Comparison of ENCODE assay signal across 13 mouse cellular contexts in the genomic region with DNA sequence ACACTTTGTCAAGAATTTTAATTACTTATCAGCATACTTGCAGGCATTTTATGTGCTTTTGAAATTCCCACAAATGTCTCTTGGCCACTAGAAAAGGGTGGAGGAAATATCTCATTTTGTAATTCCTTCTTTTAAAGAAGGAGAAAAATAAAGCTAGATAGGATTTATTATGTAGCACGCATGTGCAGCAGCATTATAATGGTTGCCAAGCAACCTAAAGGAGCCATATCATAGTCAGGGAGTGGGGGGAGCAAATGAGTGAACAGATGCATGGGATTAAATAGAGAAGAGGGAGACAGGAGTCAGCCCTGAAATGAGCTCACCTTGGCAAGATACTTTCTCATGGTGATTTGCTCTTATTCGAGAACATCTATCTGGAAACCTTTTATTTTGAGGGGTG.
A peak's percentile ranks its signal among the peaks of the same experiment; 100 is the strongest.
DNase-seq lines count a peak whose midpoint lies in the region; ATAC-seq and TF ChIP-seq lines count a peak whose summit lies in the region.
"Had no signal": no experiment of that assay in that cellular context is flagged by ENCODE, and none has a peak within 500 bp of the region (broad histone marks: within the 10 kb centered on the region; RNA-seq: fewer than 3 reads in every experiment).

No protein-coding gene starts in this region.

- peak; percentile 3 for DNase-seq in brain, adult 2 months (ENCODE audit: low read depth, low spot score)
- peak; percentile 3 for DNase-seq in embryonic facial prominence, embryonic 14.5 days (ENCODE audit: low spot score)
- DNase-seq in hindbrain, embryonic 14.5 days (ENCODE audit: low spot score) = peak; percentile 49
- no peak for DNase-seq in thymus, adult 2 months
- DNase-seq in testis, postnatal 10 days (ENCODE audit: low spot score) = no peak
- DNase-seq in urinary bladder, postnatal 10 days (ENCODE audit: low spot score) = no peak
- DNase-seq: adrenal gland, postnatal 36 days; cerebellum, adult 18-20 months; lung, postnatal 14 days had no signal

- H3K36me3 ChIP-seq in embryonic facial prominence, embryonic 14.5 days (ENCODE audit: control insufficient read depth, insufficient read depth, low read length) = no peaks in the 10 kb centered on the region
- no peaks in the 10 kb centered on the region for H3K36me3 ChIP-seq in hindbrain, embryonic 14.5 days (replicated peaks; ENCODE audit: control insufficient read depth, insufficient read depth)
- no peaks in the 10 kb centered on the region for H3K36me3 ChIP-seq in midbrain, embryonic 16.5 days (ENCODE audit: control insufficient read depth, insufficient read depth, low read length)
- no peaks in the 10 kb centered on the region for H3K36me3 ChIP-seq in thymus, adult 2 months (ENCODE audit: control insufficient read depth, insufficient read depth, low read length)
- H3K36me3 ChIP-seq: G1E; heart, embryonic 15.5 days had no signal

- H3K9me3 ChIP-seq in embryonic facial prominence, embryonic 14.5 days (ENCODE audit: control insufficient read depth, low read length) = no peaks in the 10 kb centered on the region
- H3K9me3 ChIP-seq in hindbrain, embryonic 14.5 days (ENCODE audit: control insufficient read depth, low read length) = no peaks in the 10 kb centered on the region
- H3K9me3 ChIP-seq in midbrain, embryonic 16.5 days (replicated peaks; ENCODE audit: control insufficient read depth, low read length, poor library complexity, severe bottlenecking) = no peaks in the 10 kb centered on the region
- H3K9me3 ChIP-seq: G1E; heart, embryonic 15.5 days had no signal

- no peaks in the 10 kb centered on the region for H3K27me3 ChIP-seq in embryonic facial prominence, embryonic 14.5 days (replicated peaks; ENCODE audit: control insufficient read depth, insufficient read depth, low read length)
- H3K27me3 ChIP-seq in hindbrain, embryonic 14.5 days (ENCODE audit: control insufficient read depth, insufficient read depth, low read length) = no peaks in the 10 kb centered on the region
- no peaks in the 10 kb centered on the region for H3K27me3 ChIP-seq in midbrain, embryonic 16.5 days (ENCODE audit: control insufficient read depth, insufficient read depth, low read depth, low read length)
- no peaks in the 10 kb centered on the region for H3K27me3 ChIP-seq in thymus, adult 2 months (ENCODE audit: control insufficient read depth, insufficient read depth, low read length)
- H3K27me3 ChIP-seq: heart, embryonic 15.5 days had no signal

- H3K4me1 ChIP-seq in embryonic facial prominence, embryonic 14.5 days (ENCODE audit: control insufficient read depth, insufficient read depth, low read length) = no peaks in the 10 kb centered on the region
- H3K4me1 ChIP-seq in hindbrain, embryonic 14.5 days (replicated peaks; ENCODE audit: control insufficient read depth, insufficient read depth, low read length) = peaks cover 26% of the 10 kb centered on the region
- H3K4me1 ChIP-seq in midbrain, embryonic 16.5 days (ENCODE audit: control insufficient read depth, insufficient read depth, low read length) = peaks cover 13% of the 10 kb centered on the region
- no peaks in the 10 kb centered on the region for H3K4me1 ChIP-seq in thymus, adult 2 months (replicated peaks; ENCODE audit: control insufficient read depth, insufficient read depth, low read length)
- H3K4me1 ChIP-seq: heart, embryonic 15.5 days had no signal

- ATAC-seq in embryonic facial prominence, embryonic 14.5 days (ENCODE audit: low read depth) = no peak
- peak; percentile 79; the same call in 1 of the 2 replicates for ATAC-seq in hindbrain, embryonic 14.5 days (ENCODE audit: low FRiP score)
- peak; percentile 93 for ATAC-seq in midbrain, embryonic 16.5 days
- ATAC-seq: intestine, postnatal 0 days had no signal

- H3K27ac ChIP-seq in embryonic facial prominence, embryonic 14.5 days (replicated peaks; ENCODE audit: low read depth, low read length) = no peak overlapping the region
- H3K27ac ChIP-seq in hindbrain, embryonic 14.5 days = no peak overlapping the region
- no peak overlapping the region for H3K27ac ChIP-seq in midbrain, embryonic 16.5 days (ENCODE audit: low read length)
- no peak overlapping the region for H3K27ac ChIP-seq in thymus, adult 2 months (ENCODE audit: control insufficient read depth, insufficient read depth, low read length)
- H3K27ac ChIP-seq: heart, embryonic 15.5 days had no signal

- no peak overlapping the region for H3K4me3 ChIP-seq in embryonic facial prominence, embryonic 14.5 days (ENCODE audit: low read depth, low read length)
- H3K4me3 ChIP-seq in hindbrain, embryonic 14.5 days (replicated peaks; ENCODE audit: low read length) = no peak overlapping the region
- H3K4me3 ChIP-seq in midbrain, embryonic 16.5 days (ENCODE audit: low read depth, low read length) = no peak overlapping the region
- no peak overlapping the region for H3K4me3 ChIP-seq in thymus, adult 2 months (ENCODE audit: control insufficient read depth, insufficient read depth, low read length)
- H3K4me3 ChIP-seq: heart, embryonic 15.5 days had no signal

- H3K9ac ChIP-seq in embryonic facial prominence, embryonic 14.5 days (ENCODE audit: low read depth, low read length) = no peak overlapping the region
- no peak overlapping the region for H3K9ac ChIP-seq in hindbrain, embryonic 14.5 days
- no peak overlapping the region for H3K9ac ChIP-seq in midbrain, embryonic 16.5 days (ENCODE audit: low read depth, low read length)
- H3K9ac ChIP-seq: heart, embryonic 15.5 days had no signal

- 63% methylated on average over 2 of the region's 2 CpGs for WGBS in embryonic facial prominence, embryonic 14.5 days
- 17% methylated on average over 2 of the region's 2 CpGs for WGBS in hindbrain, embryonic 14.5 days
- WGBS in midbrain, embryonic 16.5 days = 9% methylated on average over 2 of the region's 2 CpGs
- WGBS in thymus, adult 2 months = 76% methylated on average over 2 of the region's 2 CpGs

- no peak for TF ChIP-seq POLR2A in thymus, adult 2 months (IDR thresholded peaks at IDR 0.05; ENCODE audit: control insufficient read depth, extremely low read depth, insufficient read depth, low read length, poor library complexity)

- TF ChIP-seq CTCF in thymus, adult 2 months (IDR thresholded peaks at IDR 0.05; ENCODE audit: borderline replicate concordance, control insufficient read depth, extremely low read depth, insufficient read depth, low read length, poor library complexity) = no peak

- no peak overlapping the region for H3K4me2 ChIP-seq in embryonic facial prominence, embryonic 14.5 days (ENCODE audit: low read depth, low read length)
- no peak overlapping the region for H3K4me2 ChIP-seq in hindbrain, embryonic 14.5 days (replicated peaks)
- H3K4me2 ChIP-seq in midbrain, embryonic 16.5 days (ENCODE audit: low read length) = no peak overlapping the region
- H3K4me2 ChIP-seq: heart, embryonic 15.5 days had no signal

Comparison
In these comparisons a context has a peak if more than half of its experiments do, and no peak if none do; other contexts are left out.
1. DNase-seq: peak in brain, adult 2 months (single experiment), embryonic facial prominence, embryonic 14.5 days (single experiment) and hindbrain, embryonic 14.5 days (single experiment); none in thymus, adult 2 months (single experiment), testis, postnatal 10 days (single experiment) and urinary bladder, postnatal 10 days (single experiment).